Mouse (Mus musculus) heart, embryonic 14.5 days (tissue): Measurements from ENCODE around the gene Igfbp6. TPM values are rescaled to one million over a fixed set of nuclear protein-coding genes. Genes with fewer than 3 reads are reported as not detected.

Experiments
- ATAC-seq: fragments of 200-750 bp; cut with Nextera tagmentation; 2 replicates; pipeline ENCODE4 v1.8.0; 2017; ENCODE audit warnings: low read depth, moderate TSS enrichment; ENCODE audit not compliant: insufficient number of reproducible peaks, insufficient read depth, low FRiP score
- H3K27ac ChIP-seq, 2 experiments: fragments of 200-500 bp in 1 of 2; fragments of 300-500 bp in 1 of 2; sonication (generic) in 1 of 2; replicated peaks in 1 of 2; 2 replicates each; pipeline ENCODE4 v1.5.1; 2012 to 2014; ENCODE audit warnings: low read depth in 2 of 2, low read length in 2 of 2, control low read depth in 1 of 2, mild to moderate bottlenecking in 1 of 2, mixed read lengths in 1 of 2; ENCODE audit not compliant: control insufficient read depth in 1 of 2, insufficient read depth in 1 of 2
- H3K27me3 ChIP-seq: fragments of 300-500 bp; sonication (generic); 2 replicates; pipeline ENCODE4 v1.6.1; 2014; ENCODE audit warnings: mild to moderate bottlenecking, low read length, control low read depth; ENCODE audit not compliant: control insufficient read depth, insufficient read depth
- H3K36me3 ChIP-seq: fragments of 300-500 bp; sonication (generic); 2 replicates; pipeline ENCODE4 v1.6.1; 2014; ENCODE audit warnings: mild to moderate bottlenecking, control low read depth, low read length, mixed read lengths; ENCODE audit not compliant: control insufficient read depth, insufficient read depth
- H3K4me1 ChIP-seq, 2 experiments: fragments of 200-500 bp in 1 of 2; fragments of 300-500 bp in 1 of 2; sonication (generic) in 1 of 2; 2 replicates each; pipeline ENCODE4 v1.6.1; 2012 to 2014; ENCODE audit warnings: low read length in 2 of 2, control low read depth in 1 of 2, mixed read lengths in 1 of 2; ENCODE audit not compliant: control insufficient read depth in 2 of 2, insufficient read depth in 2 of 2
- H3K4me2 ChIP-seq: fragments of 300-500 bp; sonication (generic); 2 replicates; pipeline ENCODE4 v1.6.1; 2014; ENCODE audit warnings: mild to moderate bottlenecking, low read length
- H3K4me3 ChIP-seq, 2 experiments: fragments of 200-500 bp in 1 of 2; fragments of 300-500 bp in 1 of 2; sonication (generic) in 1 of 2; 2 replicates each; pipeline ENCODE4 v1.5.1; 2012 to 2014; ENCODE audit warnings: low read length in 2 of 2, mild to moderate bottlenecking in 2 of 2, control low read depth in 1 of 2, low read depth in 1 of 2, moderate library complexity in 1 of 2; ENCODE audit not compliant: control insufficient read depth in 1 of 2, insufficient read depth in 1 of 2
- H3K9ac ChIP-seq: fragments of 300-500 bp; sonication (generic); 2 replicates; pipeline ENCODE4 v1.6.1; 2014; ENCODE audit warnings: mild to moderate bottlenecking, low read length
- H3K9me3 ChIP-seq: fragments of 300-500 bp; sonication (generic); 2 replicates; pipeline ENCODE4 v1.6.1; 2016; ENCODE audit warnings: low read length, control low read depth; ENCODE audit not compliant: control insufficient read depth
- WGBS: fragments of 180-500 bp; shearing (Covaris S2); extraction: QIAGEN DNeasy Blood & Tissue Kit; methylation state at CpG from one replicate; pipeline ENCODE4 v1.1.7; 2014; 5-methylcytosine and 5-hydroxymethylcytosine counted together
- polyA plus RNA-seq: library from polyadenylated mRNA; unstranded; fragments of >200 nt; fragmentation: Nextera tagmentation; extraction: Ambion mirVana; gene quantifications from 2 replicates; pipeline ENCODE4 v1.2.1, GENCODE M21; 2014

Igfbp6 gene
- polyA plus RNA-seq, 1 experiment from 2014 or later = 7.7 TPM

- peaks cover 57% of the 10 kb centered on the region for H3K36me3 ChIP-seq
- H3K4me3 ChIP-seq = 0 out of 4 replicates have a peak overlapping the region, but pooled peaks of 1 of the 2 experiments have one; percentile 16
- ATAC-seq = no peak
- WGBS = 29% methylated on average over 18 of the region's 18 CpGs
- peaks cover 58 to 82% of the 10 kb centered on the region in 2 experiments for H3K4me1 ChIP-seq
- no peaks in the 10 kb centered on the region for H3K27me3 ChIP-seq
- no peak overlapping the region; the same call in 1 of the 2 replicates for H3K9ac ChIP-seq
- peak overlapping the region in 1 of 2 experiments; percentile 42; a peak in 2 of 4 replicates for H3K27ac ChIP-seq
- H3K9me3 ChIP-seq = no peaks in the 10 kb centered on the region
- H3K4me2 ChIP-seq = peak overlapping the region; percentile 52
These were observed 38.1 kb upstream of the Igfbp6 start for GRCm38 (mm10) chr15:102105764-102106730.

- H3K36me3 ChIP-seq = peaks cover 65% of the 10 kb centered on the region
- no peaks in the 10 kb centered on the region for H3K27me3 ChIP-seq
- no peaks in the 10 kb centered on the region for H3K9me3 ChIP-seq
- peaks cover 50 to 73% of the 10 kb centered on the region in 2 experiments for H3K4me1 ChIP-seq
- peak overlapping the region; percentile 16; a peak in 3 of 4 replicates for H3K4me3 ChIP-seq
- WGBS = 22% methylated on average over 38 of the region's 38 CpGs
- H3K4me2 ChIP-seq = peak overlapping the region; percentile 52
- no peak overlapping the region for H3K9ac ChIP-seq
- no peak for ATAC-seq
- H3K27ac ChIP-seq = no peak overlapping the region
These were observed 37.3 kb upstream of the Igfbp6 start for GRCm38 (mm10) chr15:102106754-102107456.

GRCm38 (mm10) chr15:102107689-102108573, 36.2 kb upstream of the Igfbp6 start:
- ATAC-seq = no peak
- Histone ChIP-seq H3K9ac (peak overlapping the region; percentile 34; the same call in 1 of the 2 replicates), H3K4me2 (peak overlapping the region; percentile 52; the same call in 1 of the 2 replicates), H3K27me3 (no peaks in the 10 kb centered on the region), H3K9me3 (no peaks in the 10 kb centered on the region), H3K36me3 (peaks cover 76% of the 10 kb centered on the region), H3K4me3 (no peak overlapping the region), H3K4me1 (peaks cover 40 to 67% of the 10 kb centered on the region in 2 experiments), H3K27ac (peak overlapping the region; percentile 8 to 13; a peak in 1 of 4 replicates)
- WGBS = 30% methylated on average over 13 of the region's 13 CpGs

- H3K4me3 ChIP-seq = no peak overlapping the region
- no peak overlapping the region for H3K9ac ChIP-seq
- 0 out of 4 replicates have a peak overlapping the region, but pooled peaks of 1 of the 2 experiments have one; percentile 8 for H3K27ac ChIP-seq
- 52% methylated on average over 18 of the region's 18 CpGs for WGBS
- ATAC-seq = 0 out of 2 replicates have a peak, but pooled peaks have one; percentile 5
- H3K36me3 ChIP-seq = peaks cover 85% of the 10 kb centered on the region
- H3K4me1 ChIP-seq = peaks cover 30 to 58% of the 10 kb centered on the region in 2 experiments
- no peaks in the 10 kb centered on the region for H3K9me3 ChIP-seq
- no peaks in the 10 kb centered on the region for H3K27me3 ChIP-seq
- H3K4me2 ChIP-seq = no peak overlapping the region
These were observed 35.3 kb upstream of the Igfbp6 start for GRCm38 (mm10) chr15:102108651-102109525.

GRCm38 (mm10) chr15:102110271-102110670, 33.9 kb upstream of the Igfbp6 start:
- Histone ChIP-seq H3K9ac (no peak overlapping the region), H3K36me3 (peaks cover 96% of the 10 kb centered on the region), H3K9me3 (no peaks in the 10 kb centered on the region), H3K4me2 (no peak overlapping the region), H3K4me3 (no peak overlapping the region), H3K4me1 (peaks cover 22 to 46% of the 10 kb centered on the region in 2 experiments; a peak in 3 of 4 replicates), H3K27me3 (no peaks in the 10 kb centered on the region), H3K27ac (no peak overlapping the region)
- no peak for ATAC-seq
- WGBS = 94% methylated on average over 7 of the region's 7 CpGs

GRCm38 (mm10) chr15:102110701-102111494, 33.3 kb upstream of the Igfbp6 start:
- H3K36me3 ChIP-seq = peaks cover 99% of the 10 kb centered on the region

More at GRCm38 (mm10) chr15:102110701-102111494, 33.3 kb upstream of the Igfbp6 start:
- H3K4me2 ChIP-seq = no peak overlapping the region
- no peak overlapping the region for H3K9ac ChIP-seq
- no peak for ATAC-seq
- 70% methylated on average over 29 of the region's 29 CpGs for WGBS
- no peaks in the 10 kb centered on the region for H3K9me3 ChIP-seq
- H3K27ac ChIP-seq = no peak overlapping the region
- H3K27me3 ChIP-seq = no peaks in the 10 kb centered on the region
- H3K4me3 ChIP-seq = no peak overlapping the region
- H3K4me1 ChIP-seq = peaks cover 18 to 39% of the 10 kb centered on the region in 2 experiments; a peak in 3 of 4 replicates
